Mouse (Mus musculus) G1E (cell line): ENCODE measurements around the gene Nup54.

Source experiments
- CTCF ChIP-seq: IDR thresholded peaks from 2 replicates; pipeline ENCODE4 v1.5.1; 2012; ENCODE audit warnings: low read depth, low read length, inconsistent platforms, mixed read lengths
- GATA1 ChIP-seq: IDR thresholded peaks from 2 replicates; pipeline ENCODE4 v1.6.1; 2012; ENCODE audit warnings: borderline replicate concordance, low read length, inconsistent platforms, mixed read lengths

- TF ChIP-seq CTCF, result no peak
- no peak for TF ChIP-seq GATA1
Measured at GRCm38 (mm10) chr5:92465511-92465910, 30.5 kb upstream of the Nup54 start.
